Mouse (Mus musculus) midbrain, embryonic 15.5 days (tissue): ENCODE results near the gene Ndufaf2. TPM values are rescaled to one million over a fixed set of nuclear protein-coding genes. Genes with fewer than 3 reads are reported as not detected.

Experiments
- ATAC-seq: fragments of 200-750 bp; cut with Nextera tagmentation; replicated peaks from 2 replicates; pipeline ENCODE4 v1.8.0; 2017; ENCODE audit warnings: moderate TSS enrichment
- H3K27ac ChIP-seq: fragments of 300-500 bp; sonication (generic); 2 replicates; pipeline ENCODE4 v1.5.1; 2015; ENCODE audit warnings: mild to moderate bottlenecking, inconsistent platforms
- H3K27me3 ChIP-seq: fragments of 300-500 bp; sonication (generic); replicated peaks from 2 replicates; pipeline ENCODE4 v1.6.1; 2015; ENCODE audit warnings: inconsistent platforms
- H3K36me3 ChIP-seq: fragments of 300-500 bp; sonication (generic); replicated peaks from 2 replicates; pipeline ENCODE4 v1.6.1; 2015; ENCODE audit warnings: inconsistent platforms
- H3K4me1 ChIP-seq: fragments of 300-500 bp; sonication (generic); 2 replicates; pipeline ENCODE4 v1.6.1; 2015; ENCODE audit warnings: inconsistent platforms
- H3K4me2 ChIP-seq: fragments of 300-500 bp; sonication (generic); 2 replicates; pipeline ENCODE4 v1.6.1; 2015; ENCODE audit warnings: inconsistent platforms, mild to moderate bottlenecking, moderate library complexity
- H3K4me3 ChIP-seq: fragments of 300-500 bp; sonication (generic); 2 replicates; pipeline ENCODE4 v1.5.1; 2015; ENCODE audit warnings: mild to moderate bottlenecking, inconsistent platforms
- H3K9ac ChIP-seq: fragments of 300-500 bp; sonication (generic); 2 replicates; pipeline ENCODE4 v1.6.1; 2015; ENCODE audit warnings: mild to moderate bottlenecking, inconsistent platforms
- H3K9me3 ChIP-seq: fragments of 300-500 bp; sonication (generic); 2 replicates; pipeline ENCODE4 v1.6.1; 2016; ENCODE audit warnings: inconsistent platforms
- WGBS: fragments of 180-500 bp; shearing (Covaris S2); methylation state at CpG from one replicate; pipeline ENCODE4 v1.1.7; 2015; ENCODE audit warnings: mixed read lengths; 5-methylcytosine and 5-hydroxymethylcytosine counted together
- polyA plus RNA-seq: library from polyadenylated mRNA; unstranded; fragments of >200 nt; fragmentation: Nextera tagmentation; extraction: Ambion mirVana; gene quantifications from 2 replicates; pipeline ENCODE4 v1.2.1, GENCODE M21; 2015

Ndufaf2 gene
- polyA plus RNA-seq, 1 experiment from 2014 or later = 65.8 TPM

- no peak overlapping the region for H3K4me3 ChIP-seq
- H3K27me3 ChIP-seq = no peaks in the 10 kb centered on the region
- no peak for ATAC-seq
- no peak overlapping the region for H3K27ac ChIP-seq
- H3K4me1 ChIP-seq = no peaks in the 10 kb centered on the region
- H3K4me2 ChIP-seq = no peak overlapping the region
- no peaks in the 10 kb centered on the region for H3K9me3 ChIP-seq
- H3K9ac ChIP-seq = no peak overlapping the region
- H3K36me3 ChIP-seq = no peaks in the 10 kb centered on the region
- WGBS = 67% methylated on average over 6 of the region's 6 CpGs
Observed at GRCm38 (mm10) chr13:108132031-108132819, 26.2 kb downstream of the Ndufaf2 start.

- whole genome bisulfite sequencing = 90% methylated on average over 5 of the region's 5 CpGs
- Histone ChIP-seq H3K27ac (no peak overlapping the region), H3K9ac (no peak overlapping the region), H3K36me3 (no peaks in the 10 kb centered on the region), H3K4me1 (no peaks in the 10 kb centered on the region), H3K4me3 (no peak overlapping the region), H3K9me3 (no peaks in the 10 kb centered on the region), H3K4me2 (no peak overlapping the region), H3K27me3 (no peaks in the 10 kb centered on the region)
- ATAC-seq = no peak
Observed at GRCm38 (mm10) chr13:108130737-108131136, 27.7 kb downstream of the Ndufaf2 start.

DNA sequence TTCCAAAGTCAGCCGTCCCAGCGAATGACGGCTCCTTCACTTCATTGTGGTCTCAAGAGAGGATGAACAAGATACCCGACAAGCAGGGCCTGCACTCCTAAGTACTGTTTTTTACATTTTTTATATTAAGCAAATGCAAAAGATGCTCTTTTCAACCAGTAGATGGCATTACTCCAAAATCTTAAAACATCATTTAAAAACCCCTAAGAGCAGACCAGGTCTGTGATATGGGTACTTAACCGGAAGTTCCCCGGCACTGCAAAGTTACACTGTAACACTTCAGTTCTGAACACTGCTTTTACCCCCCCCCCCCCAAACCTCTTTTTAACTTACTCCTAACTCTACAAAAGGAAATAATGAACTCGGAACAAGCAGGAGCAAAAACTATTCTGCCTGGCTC is 29.4 kb downstream of the Ndufaf2 start:
- Histone ChIP-seq H3K9me3 (no peaks in the 10 kb centered on the region), H3K36me3 (no peaks in the 10 kb centered on the region), H3K27me3 (no peaks in the 10 kb centered on the region), H3K4me3 (no peak overlapping the region), H3K27ac (no peak overlapping the region), H3K4me2 (no peak overlapping the region), H3K9ac (no peak overlapping the region), H3K4me1 (0 out of 2 replicates have a peak, but pooled peaks cover 2% of the 10 kb centered on the region)
- no peak for ATAC-seq
- 60% methylated on average over 7 of the region's 7 CpGs for WGBS

- no peak overlapping the region for H3K27ac ChIP-seq
- peaks cover 10% of the 10 kb centered on the region; the same call in 1 of the 2 replicates for H3K4me1 ChIP-seq
- H3K27me3 ChIP-seq = no peaks in the 10 kb centered on the region
- no peak overlapping the region for H3K4me3 ChIP-seq
- H3K36me3 ChIP-seq = no peaks in the 10 kb centered on the region
- no peaks in the 10 kb centered on the region for H3K9me3 ChIP-seq
- ATAC-seq = no peak
- no peak overlapping the region for H3K4me2 ChIP-seq
- no peak overlapping the region for H3K9ac ChIP-seq
- WGBS = 50% methylated on average over 1 of the region's 1 CpGs
Observed at GRCm38 (mm10) chr13:108127883-108128282, 30.5 kb downstream of the Ndufaf2 start.

- no peak overlapping the region for H3K27ac ChIP-seq
- H3K9ac ChIP-seq = no peak overlapping the region
- H3K4me1 ChIP-seq = peaks cover 11% of the 10 kb centered on the region; the same call in 1 of the 2 replicates
- WGBS = 7% methylated on average over 1 of the region's 1 CpGs
- no peak for ATAC-seq
- H3K27me3 ChIP-seq = no peaks in the 10 kb centered on the region
- H3K4me2 ChIP-seq = no peak overlapping the region
- no peaks in the 10 kb centered on the region for H3K9me3 ChIP-seq
- no peaks in the 10 kb centered on the region for H3K36me3 ChIP-seq
- H3K4me3 ChIP-seq = no peak overlapping the region
Observed at GRCm38 (mm10) chr13:108127130-108127529, 31.3 kb downstream of the Ndufaf2 start.

DNA sequence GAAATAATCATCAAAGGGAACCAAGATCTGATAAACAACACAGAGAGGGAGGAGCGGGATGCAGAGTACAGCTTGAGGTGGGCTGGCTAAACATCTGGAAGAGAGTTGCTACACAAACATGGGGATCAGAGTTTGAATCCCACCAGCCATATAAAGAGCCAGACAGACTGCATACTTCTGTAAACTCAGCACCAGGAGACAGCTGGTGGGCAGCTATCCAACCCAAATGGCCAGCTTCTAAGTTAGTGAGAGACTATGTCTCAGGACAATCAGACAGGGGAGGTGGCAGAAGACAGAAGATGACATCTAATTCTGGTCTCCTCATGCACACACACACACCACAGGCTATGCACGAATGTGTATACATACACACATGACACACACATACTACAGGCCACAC is 32.2 kb downstream of the Ndufaf2 start:
- H3K9me3 ChIP-seq = no peaks in the 10 kb centered on the region
- no peak overlapping the region for H3K4me3 ChIP-seq
- H3K27me3 ChIP-seq = no peaks in the 10 kb centered on the region
- H3K27ac ChIP-seq = no peak overlapping the region
- no peak overlapping the region for H3K9ac ChIP-seq
- ATAC-seq = no peak
- H3K4me2 ChIP-seq = no peak overlapping the region
- 99% methylated on average over 2 of the region's 2 CpGs for WGBS
- peaks cover 11% of the 10 kb centered on the region; the same call in 1 of the 2 replicates for H3K4me1 ChIP-seq
- no peaks in the 10 kb centered on the region for H3K36me3 ChIP-seq

- no peak for ATAC-seq
- WGBS = 60% methylated on average over 11 of the region's 11 CpGs
- no peak overlapping the region for H3K9ac ChIP-seq
Observed at GRCm38 (mm10) chr13:108124096-108124495, 34.3 kb downstream of the Ndufaf2 start.

GRCm38 (mm10) chr13:108123109-108123723 is 35.2 kb downstream of the Ndufaf2 start:
- Histone ChIP-seq H3K9me3 (no peaks in the 10 kb centered on the region), H3K9ac (0 out of 2 replicates have a peak overlapping the region, but pooled peaks have one; percentile 25), H3K4me3 (peak overlapping the region; percentile 18), H3K36me3 (no peaks in the 10 kb centered on the region), H3K4me1 (peaks cover 11% of the 10 kb centered on the region; the same call in 1 of the 2 replicates), H3K4me2 (peak overlapping the region; percentile 42), H3K27ac (peak overlapping the region; percentile 55), H3K27me3 (no peaks in the 10 kb centered on the region)
- WGBS = 14% methylated on average over 15 of the region's 15 CpGs
- ATAC-seq = peak; percentile 47; the same call in 1 of the 2 replicates

More at GRCm38 (mm10) chr13:108124096-108124495, 34.3 kb downstream of the Ndufaf2 start:
- Histone ChIP-seq H3K36me3 (no peaks in the 10 kb centered on the region), H3K27me3 (no peaks in the 10 kb centered on the region), H3K4me1 (peaks cover 11% of the 10 kb centered on the region; the same call in 1 of the 2 replicates), H3K9me3 (no peaks in the 10 kb centered on the region), H3K27ac (no peak overlapping the region), H3K4me3 (no peak overlapping the region), H3K4me2 (no peak overlapping the region)

GRCm38 (mm10) chr13:108119411-108120310 is 38.8 kb downstream of the Ndufaf2 start:
- Histone ChIP-seq H3K9me3 (no peaks in the 10 kb centered on the region), H3K4me3 (no peak overlapping the region), H3K27me3 (no peaks in the 10 kb centered on the region), H3K27ac (no peak overlapping the region), H3K36me3 (no peaks in the 10 kb centered on the region), H3K4me1 (peaks cover 11% of the 10 kb centered on the region; the same call in 1 of the 2 replicates), H3K4me2 (no peak overlapping the region), H3K9ac (no peak overlapping the region)
- ATAC-seq = no peak
- 83% methylated on average over 9 of the region's 9 CpGs for WGBS

DNA sequence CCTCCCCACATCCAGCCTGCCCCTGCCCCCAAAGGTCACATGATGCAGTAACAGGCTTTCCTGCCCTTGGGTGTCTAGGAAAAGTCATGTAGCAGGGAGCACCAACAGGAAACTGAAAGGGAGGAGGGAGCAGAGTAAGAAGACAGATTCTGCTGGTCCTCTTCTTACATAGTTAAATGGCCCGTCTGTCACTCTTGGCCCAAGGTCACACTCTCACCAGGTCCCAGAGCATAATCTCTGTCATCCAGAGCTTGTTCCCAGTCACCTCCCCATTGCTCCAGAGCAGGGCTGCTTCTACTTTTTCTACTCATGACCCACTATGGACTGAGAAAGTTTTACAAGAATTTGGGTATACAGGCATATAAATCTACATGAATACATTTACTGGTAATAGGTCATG is 40.2 kb downstream of the Ndufaf2 start:
- H3K4me1 ChIP-seq = peaks cover 4% of the 10 kb centered on the region; the same call in 1 of the 2 replicates
- no peaks in the 10 kb centered on the region for H3K9me3 ChIP-seq
- H3K36me3 ChIP-seq = no peaks in the 10 kb centered on the region
- no peak overlapping the region for H3K9ac ChIP-seq
- H3K27me3 ChIP-seq = no peaks in the 10 kb centered on the region
- 62% methylated on average over 1 of the region's 1 CpGs for WGBS
- ATAC-seq = no peak
- no peak overlapping the region for H3K4me2 ChIP-seq
- no peak overlapping the region for H3K27ac ChIP-seq
- H3K4me3 ChIP-seq = no peak overlapping the region

DNA sequence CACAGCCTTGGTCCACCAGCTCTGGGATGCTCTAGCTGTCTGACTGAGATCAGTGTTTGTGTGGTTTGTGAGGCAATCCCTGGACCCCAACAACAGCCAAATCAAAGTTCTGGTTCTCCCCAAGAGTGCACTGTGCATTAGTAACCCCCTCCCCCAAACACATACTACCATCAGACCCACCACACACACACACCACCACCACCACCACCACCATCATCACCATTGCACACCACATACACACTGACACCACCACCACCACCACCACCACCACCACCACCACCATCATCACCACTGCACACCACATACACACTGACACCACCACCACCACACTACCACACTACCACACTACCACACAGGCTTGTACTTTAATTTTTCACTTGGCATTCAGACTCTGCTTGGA is 40.8 kb downstream of the Ndufaf2 start:
- Histone ChIP-seq H3K4me1 (no peaks in the 10 kb centered on the region; the same call in 1 of the 2 replicates), H3K36me3 (no peaks in the 10 kb centered on the region), H3K9me3 (no peaks in the 10 kb centered on the region), H3K4me3 (no peak overlapping the region), H3K27ac (no peak overlapping the region), H3K4me2 (no peak overlapping the region), H3K27me3 (no peaks in the 10 kb centered on the region), H3K9ac (no peak overlapping the region)
- ATAC-seq = no peak

GRCm38 (mm10) chr13:108114257-108114656 is 44.2 kb downstream of the Ndufaf2 start:
- WGBS = 73% methylated on average over 3 of the region's 3 CpGs
- ATAC-seq = no peak
- no peaks in the 10 kb centered on the region for H3K9me3 ChIP-seq
- H3K27ac ChIP-seq = no peak overlapping the region
- H3K36me3 ChIP-seq = no peaks in the 10 kb centered on the region
- no peaks in the 10 kb centered on the region for H3K4me1 ChIP-seq
- H3K4me3 ChIP-seq = no peak overlapping the region
- no peak overlapping the region for H3K9ac ChIP-seq
- H3K27me3 ChIP-seq = no peaks in the 10 kb centered on the region
- H3K4me2 ChIP-seq = no peak overlapping the region
